Mouse (Mus musculus) forebrain, embryonic 16.5 days (tissue): ENCODE measurements around the gene Astn2. TPM values are rescaled to one million over a fixed set of nuclear protein-coding genes. Genes with fewer than 3 reads are reported as not detected.

Experiments used
- ATAC-seq: fragments of 200-750 bp; cut with Nextera tagmentation; 2 replicates; pipeline ENCODE4 v1.8.0; 2017; ENCODE audit warnings: mild to moderate bottlenecking, moderate library complexity
- H3K27ac ChIP-seq: fragments of 300-500 bp; sonication (generic); 2 replicates; pipeline ENCODE4 v1.5.1; 2014; ENCODE audit warnings: low read length, control low read depth
- H3K27me3 ChIP-seq: fragments of 300-500 bp; sonication (generic); replicated peaks from 2 replicates; pipeline ENCODE4 v1.6.1; 2014; ENCODE audit warnings: low read length; ENCODE audit not compliant: control insufficient read depth, insufficient read depth
- H3K36me3 ChIP-seq: fragments of 300-500 bp; sonication (generic); 2 replicates; pipeline ENCODE4 v1.6.1; 2014; ENCODE audit not compliant: control insufficient read depth, insufficient read depth
- H3K4me1 ChIP-seq: fragments of 300-500 bp; sonication (generic); replicated peaks from 2 replicates; pipeline ENCODE4 v1.6.1; 2014; ENCODE audit warnings: low read length; ENCODE audit not compliant: control insufficient read depth, insufficient read depth
- H3K4me2 ChIP-seq: fragments of 300-500 bp; sonication (generic); 2 replicates; pipeline ENCODE4 v1.6.1; 2014; ENCODE audit warnings: mild to moderate bottlenecking, low read length, control low read depth
- H3K4me3 ChIP-seq: fragments of 300-500 bp; sonication (generic); replicated peaks from 2 replicates; pipeline ENCODE4 v1.5.1; 2014; ENCODE audit warnings: mild to moderate bottlenecking, low read length, control low read depth
- H3K9ac ChIP-seq: fragments of 300-500 bp; sonication (generic); replicated peaks from 2 replicates; pipeline ENCODE4 v1.6.1; 2014; ENCODE audit warnings: low read depth, low read length, control low read depth
- H3K9me3 ChIP-seq: fragments of 300-500 bp; sonication (generic); 2 replicates; pipeline ENCODE4 v1.6.1; 2016; ENCODE audit warnings: low read length; ENCODE audit not compliant: control insufficient read depth
- WGBS: fragments of 180-500 bp; shearing (Covaris S2); extraction: QIAGEN DNeasy Blood & Tissue Kit; methylation state at CpG from one replicate; pipeline ENCODE4 v1.1.7; 2014; 5-methylcytosine and 5-hydroxymethylcytosine counted together
- polyA plus RNA-seq: library from polyadenylated mRNA; unstranded; fragments of >200 nt; fragmentation: Nextera tagmentation; extraction: Ambion mirVana; gene quantifications from 2 replicates; pipeline ENCODE4 v1.2.1, GENCODE M21; 2015

The Astn2 gene
- polyA plus RNA-seq, 1 experiment from 2014 or later: 1.5 TPM

DNA sequence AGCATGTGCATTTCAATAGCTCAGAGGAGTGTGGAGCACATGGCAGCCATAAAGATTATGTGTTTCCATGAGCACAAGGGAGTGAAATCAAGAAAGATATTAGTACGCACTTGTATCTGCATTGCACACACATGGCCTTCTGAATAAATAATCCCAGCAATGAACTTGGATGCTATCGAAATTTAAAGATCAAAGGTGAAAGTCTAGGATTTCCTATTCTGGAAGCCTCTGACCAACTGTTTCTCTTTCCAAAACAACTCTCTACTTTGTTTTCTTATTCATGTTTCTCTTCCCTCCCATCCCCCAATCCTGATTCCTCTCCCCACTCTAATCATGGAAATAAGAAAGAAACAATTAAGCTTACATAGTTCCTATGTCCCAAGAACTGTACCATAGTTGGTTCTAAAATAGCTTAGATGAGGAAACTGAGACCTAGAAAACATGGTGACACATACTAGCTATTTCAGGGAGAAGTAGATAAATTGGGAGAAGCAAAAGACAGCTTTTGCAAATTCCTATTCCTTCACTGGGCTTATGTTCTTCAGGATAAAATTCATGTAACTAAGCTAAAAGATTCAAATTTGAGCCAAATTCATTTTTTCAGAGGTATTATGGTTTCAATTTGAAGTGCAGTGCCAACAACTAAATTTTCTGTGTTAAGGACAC, 872.2 kb downstream of the Astn2 start:
- WGBS: 91% methylated on average over 2 of the region's 2 CpGs
- Histone ChIP-seq H3K36me3 (no peaks in the 10 kb centered on the region), H3K4me1 (no peaks in the 10 kb centered on the region), H3K9ac (no peak overlapping the region), H3K9me3 (no peaks in the 10 kb centered on the region), H3K4me2 (no peak overlapping the region), H3K27ac (no peak overlapping the region), H3K27me3 (no peaks in the 10 kb centered on the region), H3K4me3 (no peak overlapping the region)
- no peak for ATAC-seq

DNA sequence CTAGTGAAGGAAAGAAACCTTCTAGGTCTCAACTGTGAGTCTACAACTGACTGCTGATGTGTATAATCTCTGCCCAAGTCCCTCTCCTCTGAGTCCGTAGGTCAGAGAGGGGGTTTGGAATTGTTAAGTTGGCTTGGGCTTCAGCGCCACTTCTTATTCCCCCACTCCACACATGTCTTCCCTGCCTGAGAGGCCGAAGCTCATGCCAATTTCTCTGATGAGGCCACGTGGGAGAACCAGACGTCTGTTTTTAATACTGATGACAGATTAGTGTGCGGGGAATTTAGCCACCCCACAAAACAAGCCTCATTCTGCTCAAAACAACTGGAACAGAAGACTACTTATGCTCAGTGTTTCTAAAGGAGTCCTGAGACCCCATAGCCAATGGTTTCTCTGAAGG, 872.8 kb downstream of the Astn2 start:
- Histone ChIP-seq H3K36me3 (no peaks in the 10 kb centered on the region), H3K27ac (no peak overlapping the region), H3K4me1 (no peaks in the 10 kb centered on the region), H3K27me3 (no peaks in the 10 kb centered on the region), H3K4me2 (no peak overlapping the region), H3K9me3 (no peaks in the 10 kb centered on the region), H3K9ac (no peak overlapping the region), H3K4me3 (no peak overlapping the region)
- ATAC-seq: no peak
- WGBS: 66% methylated on average over 6 of the region's 6 CpGs

DNA sequence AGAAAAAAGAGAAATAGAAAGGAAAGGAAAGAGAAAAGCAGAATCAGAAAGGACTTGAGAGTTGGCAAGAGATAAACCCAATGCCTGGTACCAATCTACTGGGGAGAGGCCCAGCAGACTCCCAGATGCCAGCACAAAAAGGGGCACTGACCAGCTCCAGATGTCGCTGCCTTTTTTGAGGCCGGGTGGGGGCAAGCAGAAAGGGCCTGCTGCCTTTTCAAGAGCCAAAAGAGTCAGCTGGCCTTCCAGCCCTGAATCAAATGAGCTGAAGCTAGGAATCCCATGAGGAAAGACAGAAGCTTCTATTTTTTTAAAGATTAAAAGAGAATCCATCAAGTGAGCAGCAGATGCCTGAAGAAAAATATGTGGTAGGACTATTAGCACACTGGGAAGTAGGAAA, 873.5 kb downstream of the Astn2 start:
- no peaks in the 10 kb centered on the region for H3K36me3 ChIP-seq
- H3K27me3 ChIP-seq: no peaks in the 10 kb centered on the region
- no peaks in the 10 kb centered on the region for H3K9me3 ChIP-seq
- H3K4me3 ChIP-seq: no peak overlapping the region
- ATAC-seq: no peak
- H3K27ac ChIP-seq: no peak overlapping the region
- WGBS: 89% methylated on average over 2 of the region's 2 CpGs
- H3K4me1 ChIP-seq: no peaks in the 10 kb centered on the region
- no peak overlapping the region for H3K4me2 ChIP-seq
- H3K9ac ChIP-seq: no peak overlapping the region

DNA sequence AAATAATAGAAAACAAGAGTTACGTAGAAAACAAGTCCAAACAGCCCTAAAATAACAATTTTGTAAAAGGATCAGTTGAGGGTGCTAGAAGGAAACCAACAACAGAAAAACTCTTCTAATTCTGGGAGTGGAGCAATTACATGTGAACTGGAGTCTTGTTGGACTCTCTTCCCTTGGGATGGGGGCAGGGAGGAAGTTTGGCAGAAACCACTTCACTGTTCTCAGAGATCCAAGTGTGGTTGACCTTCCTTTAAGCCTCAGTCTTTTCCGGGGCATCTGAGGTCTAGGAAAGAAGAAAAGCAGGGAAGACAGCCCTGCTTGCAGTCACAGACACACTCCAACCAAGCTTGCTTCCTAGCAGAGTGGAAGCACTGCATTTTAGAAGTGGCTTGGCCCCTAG, 896.3 kb downstream of the Astn2 start:
- ATAC-seq: no peak
- Histone ChIP-seq H3K4me2 (no peak overlapping the region), H3K27me3 (no peaks in the 10 kb centered on the region), H3K4me3 (no peak overlapping the region), H3K27ac (no peak overlapping the region), H3K36me3 (no peaks in the 10 kb centered on the region), H3K4me1 (no peaks in the 10 kb centered on the region), H3K9me3 (no peaks in the 10 kb centered on the region), H3K9ac (no peak overlapping the region)
- 39% methylated on average over 2 of the region's 2 CpGs for WGBS

DNA sequence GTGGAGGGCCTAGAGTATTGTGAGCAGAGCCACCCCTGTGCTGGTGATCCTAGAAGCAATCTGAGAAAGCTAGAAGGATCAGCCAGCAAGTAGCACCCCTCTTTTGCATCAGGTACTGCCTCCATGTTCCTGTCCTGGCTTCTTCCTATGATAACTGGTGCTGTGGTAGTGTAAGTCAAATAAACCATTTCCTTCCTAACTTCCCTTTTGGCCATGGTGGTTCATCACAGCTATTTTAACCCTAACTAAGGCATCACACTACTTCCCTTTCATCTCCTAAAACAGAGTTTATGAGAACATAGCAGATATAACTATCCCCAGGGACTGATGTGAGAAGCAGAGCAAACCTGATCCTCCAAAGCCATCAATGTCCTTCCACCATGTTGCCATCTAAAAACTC, 897.5 kb downstream of the Astn2 start:
- H3K4me2 ChIP-seq: no peak overlapping the region
- no peak overlapping the region for H3K9ac ChIP-seq
- H3K4me3 ChIP-seq: no peak overlapping the region
- no peaks in the 10 kb centered on the region for H3K9me3 ChIP-seq
- H3K4me1 ChIP-seq: no peaks in the 10 kb centered on the region
- no peak for ATAC-seq
- no peak overlapping the region for H3K27ac ChIP-seq
- H3K27me3 ChIP-seq: no peaks in the 10 kb centered on the region
- H3K36me3 ChIP-seq: no peaks in the 10 kb centered on the region

DNA sequence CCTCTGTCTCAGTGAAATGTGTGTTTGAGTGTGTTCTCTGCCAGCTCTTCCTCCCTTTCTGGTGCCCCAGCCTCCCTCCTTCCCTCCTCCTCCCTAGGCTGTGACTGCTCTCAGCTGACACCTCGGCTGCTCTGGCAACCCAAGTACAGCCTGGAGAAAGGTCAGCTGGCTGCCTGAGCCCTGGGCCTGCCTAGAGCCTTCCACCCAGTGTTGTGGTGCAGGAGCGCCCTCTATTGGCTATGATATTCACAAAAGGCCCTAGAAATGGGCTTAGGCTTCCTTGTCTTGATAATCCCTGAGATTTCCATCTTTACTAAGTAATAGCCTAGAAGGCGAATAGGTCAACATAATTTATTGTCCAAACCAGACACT, 908.0 kb downstream of the Astn2 start:
- H3K4me3 ChIP-seq: no peak overlapping the region
- H3K27ac ChIP-seq: no peak overlapping the region
- H3K9ac ChIP-seq: no peak overlapping the region
- H3K36me3 ChIP-seq: no peaks in the 10 kb centered on the region
- H3K9me3 ChIP-seq: no peaks in the 10 kb centered on the region
- no peaks in the 10 kb centered on the region for H3K4me1 ChIP-seq
- H3K4me2 ChIP-seq: no peak overlapping the region
- H3K27me3 ChIP-seq: no peaks in the 10 kb centered on the region
- ATAC-seq: peak; percentile 98
- 6% methylated on average over 3 of the region's 3 CpGs for WGBS

DNA sequence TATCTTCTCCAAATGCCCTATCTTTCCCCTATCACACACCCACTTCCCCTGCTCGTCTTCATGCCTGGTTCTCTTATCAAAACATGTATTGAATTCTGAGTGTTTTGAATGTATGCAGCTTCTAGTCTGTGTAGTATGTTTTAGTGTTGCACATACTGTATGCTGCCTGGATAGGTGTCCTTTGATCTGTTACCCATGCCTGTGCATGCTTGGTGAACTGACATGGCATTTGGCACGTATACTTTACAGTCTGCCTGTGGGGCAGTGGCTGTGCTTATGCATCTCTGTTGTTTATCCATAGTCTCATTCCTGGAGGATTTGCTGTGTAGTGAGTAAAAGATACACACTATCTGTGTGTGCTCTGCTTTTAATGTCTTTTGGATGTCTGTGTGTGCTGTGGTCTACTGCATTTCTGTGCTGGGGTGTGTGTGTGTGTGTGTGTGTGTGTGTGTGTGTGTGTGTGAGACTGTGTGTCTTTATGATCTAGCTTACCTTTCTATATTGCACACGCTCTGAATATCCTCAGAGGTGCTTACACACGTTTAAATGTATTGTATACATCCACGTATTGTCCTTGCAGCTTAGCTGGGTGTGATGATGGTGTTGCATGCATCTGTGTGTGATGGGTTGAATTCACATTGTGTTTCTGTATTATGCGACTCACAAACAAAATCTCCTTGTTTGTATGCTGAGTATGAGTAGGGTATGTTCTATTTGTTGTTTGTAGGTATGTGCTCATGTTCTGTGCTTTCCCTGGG, 908.5 kb downstream of the Astn2 start:
- H3K4me2 ChIP-seq: no peak overlapping the region
- H3K4me1 ChIP-seq: no peaks in the 10 kb centered on the region
- H3K9ac ChIP-seq: no peak overlapping the region
- no peaks in the 10 kb centered on the region for H3K36me3 ChIP-seq
- no peaks in the 10 kb centered on the region for H3K9me3 ChIP-seq
- WGBS: 74% methylated on average over 6 of the region's 6 CpGs
- no peak overlapping the region for H3K4me3 ChIP-seq
- no peaks in the 10 kb centered on the region for H3K27me3 ChIP-seq
- H3K27ac ChIP-seq: no peak overlapping the region
- ATAC-seq: no peak

DNA sequence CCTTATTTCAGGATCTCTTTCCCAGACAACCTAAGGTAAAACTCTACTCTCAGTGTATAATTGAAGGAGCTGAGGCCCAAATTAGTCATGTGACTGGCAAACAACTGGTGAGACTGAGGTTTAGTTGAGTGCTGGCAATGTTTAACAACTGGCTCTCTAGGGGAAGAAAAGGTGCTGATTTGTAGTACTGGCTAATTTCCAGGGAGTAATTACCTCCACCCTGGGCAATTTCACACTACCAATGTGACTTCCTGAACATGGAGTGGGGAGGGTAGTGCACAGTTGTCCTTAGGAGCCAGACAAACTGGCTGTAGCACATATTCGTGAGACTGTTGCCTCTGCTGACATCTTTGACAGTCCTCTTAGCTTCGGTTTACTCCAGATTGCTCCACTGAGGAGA, 912.9 kb downstream of the Astn2 start:
- no peak overlapping the region for H3K4me3 ChIP-seq
- H3K36me3 ChIP-seq: no peaks in the 10 kb centered on the region
- no peaks in the 10 kb centered on the region for H3K4me1 ChIP-seq
- no peak for ATAC-seq
- no peaks in the 10 kb centered on the region for H3K27me3 ChIP-seq
- no peaks in the 10 kb centered on the region for H3K9me3 ChIP-seq
- no peak overlapping the region for H3K27ac ChIP-seq
- WGBS: 70% methylated on average over 2 of the region's 2 CpGs
- no peak overlapping the region for H3K9ac ChIP-seq
- H3K4me2 ChIP-seq: no peak overlapping the region

DNA sequence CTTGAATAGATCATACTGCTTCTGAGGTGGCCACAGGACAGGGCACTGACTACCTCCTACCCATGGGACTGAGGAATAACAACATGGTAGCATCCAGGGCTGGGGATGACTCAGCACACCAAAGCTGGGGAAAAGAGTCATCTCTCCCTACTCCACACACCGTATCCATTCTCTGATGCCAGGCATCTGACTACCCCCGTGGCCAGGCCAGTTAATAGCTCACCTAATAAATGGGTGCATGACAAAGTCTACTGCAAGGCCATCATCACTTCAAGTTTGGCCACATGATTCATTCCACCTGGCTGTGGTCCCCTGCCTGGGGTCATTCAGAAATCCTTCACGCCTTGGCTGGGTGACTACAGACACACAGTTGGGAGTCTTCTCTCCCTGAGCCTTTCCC, 914.7 kb downstream of the Astn2 start:
- 85% methylated on average over 3 of the region's 3 CpGs for WGBS
- Histone ChIP-seq H3K9ac (no peak overlapping the region), H3K4me1 (no peaks in the 10 kb centered on the region), H3K4me3 (no peak overlapping the region), H3K27ac (no peak overlapping the region), H3K36me3 (no peaks in the 10 kb centered on the region), H3K4me2 (no peak overlapping the region), H3K27me3 (no peaks in the 10 kb centered on the region), H3K9me3 (no peaks in the 10 kb centered on the region)
- no peak for ATAC-seq
